Mouse (Mus musculus) telencephalon, adult 2 months (tissue): ENCODE data around the gene Lamc1.
"Not testable (repeated sequence)": the region's sequence is repeated elsewhere in the genome, so short reads cannot be mapped to it uniquely, and the experiment has no call there.

Experiments
- DNase-seq: peaks from one replicate; pipeline ENCODE4 v3.0.0-alpha.2; 2011; ENCODE audit warnings: low read depth, low spot score

The Lamc1 gene

GRCm38 (mm10) chr1:153332444-153333295 lies at the start of gene Lamc1:
Gene Lamc1, minus strand, starts transcription at chr1:153332786.
- peak; percentile 65 for DNase-seq

- no peak for DNase-seq
Measured at GRCm38 (mm10) chr1:153380746-153381282, 48.2 kb upstream of the Lamc1 start.

GRCm38 (mm10) chr1:153379832-153380231 lies 47.2 kb upstream of the Lamc1 start:
- DNase-seq: no peak

GRCm38 (mm10) chr1:153378587-153378986 lies 46.0 kb upstream of the Lamc1 start:
- DNase-seq: no peak

- no peak for DNase-seq
Measured at GRCm38 (mm10) chr1:153376446-153376845, 43.9 kb upstream of the Lamc1 start.

GRCm38 (mm10) chr1:153374136-153374535 lies 41.5 kb upstream of the Lamc1 start:
- no peak for DNase-seq

GRCm38 (mm10) chr1:153371846-153372245 lies 39.3 kb upstream of the Lamc1 start:
- DNase-seq: no peak

- no peak for DNase-seq
Measured at GRCm38 (mm10) chr1:153369011-153369410, 36.4 kb upstream of the Lamc1 start.

- no peak for DNase-seq
Measured at GRCm38 (mm10) chr1:153367048-153367447, 34.5 kb upstream of the Lamc1 start.

- DNase-seq: no peak
Measured at GRCm38 (mm10) chr1:153361926-153362325, 29.3 kb upstream of the Lamc1 start.

GRCm38 (mm10) chr1:153360556-153360955 lies 28.0 kb upstream of the Lamc1 start:
- no peak for DNase-seq

GRCm38 (mm10) chr1:153357218-153357617 lies 24.6 kb upstream of the Lamc1 start:
- no peak for DNase-seq

- no peak for DNase-seq
Measured at GRCm38 (mm10) chr1:153354466-153354865, 21.9 kb upstream of the Lamc1 start.

- no peak for DNase-seq
Measured at GRCm38 (mm10) chr1:153353736-153354430, 21.3 kb upstream of the Lamc1 start.

GRCm38 (mm10) chr1:153351034-153351433 lies 18.4 kb upstream of the Lamc1 start:
- DNase-seq: no peak

GRCm38 (mm10) chr1:153347726-153348125 lies 15.1 kb upstream of the Lamc1 start:
- no peak for DNase-seq

GRCm38 (mm10) chr1:153347040-153347439 lies 14.5 kb upstream of the Lamc1 start:
- no peak for DNase-seq

GRCm38 (mm10) chr1:153345699-153346291 lies 13.2 kb upstream of the Lamc1 start:
- no peak for DNase-seq

GRCm38 (mm10) chr1:153345002-153345401 lies 12.4 kb upstream of the Lamc1 start:
- DNase-seq: no peak

GRCm38 (mm10) chr1:153335451-153335850 lies 2.9 kb upstream of the Lamc1 start:
- DNase-seq: not testable (repeated sequence)

GRCm38 (mm10) chr1:153333296-153334121 lies 923 bp upstream of the Lamc1 start:
- peak; percentile 81 for DNase-seq
